Mouse (Mus musculus) forebrain, embryonic 11.5 days (tissue): Measurements from ENCODE around the gene Akt3. TPM values are rescaled to one million over a fixed set of nuclear protein-coding genes. Genes with fewer than 3 reads are reported as not detected.

ENCODE experiments used
- ATAC-seq: fragments of 200-750 bp; cut with Nextera tagmentation; replicated peaks from 2 replicates; pipeline ENCODE4 v1.8.0; 2017; ENCODE audit warnings: moderate TSS enrichment; ENCODE audit not compliant: low FRiP score
- DNase-seq: peaks from one replicate; pipeline ENCODE4 v3.0.0-alpha.2; 2017; ENCODE audit warnings: low spot score
- H3K27ac ChIP-seq: fragments of 300-500 bp; sonication (generic); 2 replicates; pipeline ENCODE4 v1.5.1; 2014; ENCODE audit warnings: low read depth, low read length
- H3K27me3 ChIP-seq: fragments of 300-500 bp; sonication (generic); 2 replicates; pipeline ENCODE4 v1.6.1; 2014; ENCODE audit warnings: mild to moderate bottlenecking, low read length, mixed read lengths; ENCODE audit not compliant: control insufficient read depth, insufficient read depth
- H3K36me3 ChIP-seq: fragments of 300-500 bp; sonication (generic); 2 replicates; pipeline ENCODE4 v1.6.1; 2014; ENCODE audit warnings: mild to moderate bottlenecking, low read length, moderate library complexity, mixed read lengths; ENCODE audit not compliant: control insufficient read depth, insufficient read depth
- H3K4me1 ChIP-seq: fragments of 300-500 bp; sonication (generic); replicated peaks from 2 replicates; pipeline ENCODE4 v1.6.1; 2014; ENCODE audit warnings: low read length, mixed read lengths; ENCODE audit not compliant: control insufficient read depth, insufficient read depth
- H3K4me2 ChIP-seq: fragments of 300-500 bp; sonication (generic); 2 replicates; pipeline ENCODE4 v1.6.1; 2014; ENCODE audit warnings: low read depth, mild to moderate bottlenecking, low read length, moderate library complexity, mixed read lengths; ENCODE audit not compliant: severe bottlenecking
- H3K4me3 ChIP-seq: fragments of 300-500 bp; sonication (generic); 2 replicates; pipeline ENCODE4 v1.5.1; 2014; ENCODE audit warnings: low read depth, low read length
- H3K9ac ChIP-seq: fragments of 300-500 bp; sonication (generic); 2 replicates; pipeline ENCODE4 v1.6.1; 2014; ENCODE audit warnings: low read length
- H3K9me3 ChIP-seq: fragments of 300-500 bp; sonication (generic); 2 replicates; pipeline ENCODE4 v1.6.1; 2016; ENCODE audit warnings: low read length, mixed read lengths; ENCODE audit not compliant: control insufficient read depth
- WGBS: fragments of 180-500 bp; shearing (Covaris S2); extraction: QIAGEN DNeasy Blood & Tissue Kit; methylation state at CpG from one replicate; pipeline ENCODE4 v1.1.7; 2014; 5-methylcytosine and 5-hydroxymethylcytosine counted together
- polyA plus RNA-seq: library from polyadenylated mRNA; unstranded; fragments of >200 nt; fragmentation: Nextera tagmentation; extraction: Ambion mirVana; gene quantifications from 2 replicates; pipeline ENCODE4 v1.2.1, GENCODE M21; 2014

Gene Akt3
- polyA plus RNA-seq, 1 experiment from 2014 or later, result 21.0 TPM

- no peaks in the 10 kb centered on the region for H3K36me3 ChIP-seq
- no peak overlapping the region for H3K27ac ChIP-seq
- no peaks in the 10 kb centered on the region for H3K27me3 ChIP-seq
- DNase-seq (no peak), ATAC-seq (no peak)
- H3K9me3 ChIP-seq, result no peaks in the 10 kb centered on the region
- H3K4me1 ChIP-seq, result peaks cover 7% of the 10 kb centered on the region; the same call in 1 of the 2 replicates
- no peak overlapping the region for H3K4me2 ChIP-seq
- WGBS, result 83% methylated on average over 6 of the region's 6 CpGs
- no peak overlapping the region for H3K9ac ChIP-seq
- no peak overlapping the region for H3K4me3 ChIP-seq
Observed at GRCm38 (mm10) chr1:176986990-176987740, 270.8 kb downstream of the Akt3 start.

- Histone ChIP-seq H3K4me1 (peaks cover 7% of the 10 kb centered on the region; the same call in 1 of the 2 replicates), H3K9ac (no peak overlapping the region), H3K36me3 (no peaks in the 10 kb centered on the region), H3K4me2 (no peak overlapping the region), H3K27me3 (no peaks in the 10 kb centered on the region), H3K27ac (no peak overlapping the region), H3K4me3 (no peak overlapping the region), H3K9me3 (no peaks in the 10 kb centered on the region)
- ATAC-seq (no peak), DNase-seq (no peak)
- WGBS, result 71% methylated on average over 6 of the region's 6 CpGs
Observed at GRCm38 (mm10) chr1:176986275-176986674, 271.7 kb downstream of the Akt3 start.

GRCm38 (mm10) chr1:176985691-176986090 is 272.3 kb downstream of the Akt3 start:
- no peak for ATAC-seq

GRCm38 (mm10) chr1:176982671-176983070 is 275.3 kb downstream of the Akt3 start:
- ATAC-seq, result no peak
- no peak for DNase-seq
- H3K4me3 ChIP-seq, result no peak overlapping the region
- peaks cover 7% of the 10 kb centered on the region; the same call in 1 of the 2 replicates for H3K4me1 ChIP-seq
- no peaks in the 10 kb centered on the region for H3K36me3 ChIP-seq
- WGBS, result 93% methylated on average over 8 of the region's 8 CpGs
- H3K9ac ChIP-seq, result no peak overlapping the region
- H3K4me2 ChIP-seq, result no peak overlapping the region
- H3K27me3 ChIP-seq, result no peaks in the 10 kb centered on the region
- H3K27ac ChIP-seq, result no peak overlapping the region
- no peaks in the 10 kb centered on the region for H3K9me3 ChIP-seq

More at GRCm38 (mm10) chr1:176985691-176986090, 272.3 kb downstream of the Akt3 start:
- 71% methylated on average over 6 of the region's 6 CpGs for WGBS
- no peak overlapping the region for H3K27ac ChIP-seq
- H3K4me3 ChIP-seq, result no peak overlapping the region
- H3K9me3 ChIP-seq, result no peaks in the 10 kb centered on the region
- no peaks in the 10 kb centered on the region for H3K36me3 ChIP-seq
- no peaks in the 10 kb centered on the region for H3K27me3 ChIP-seq
- H3K9ac ChIP-seq, result no peak overlapping the region
- no peak for DNase-seq
- H3K4me1 ChIP-seq, result peaks cover 7% of the 10 kb centered on the region; the same call in 1 of the 2 replicates
- H3K4me2 ChIP-seq, result no peak overlapping the region

GRCm38 (mm10) chr1:176981511-176981910 is 276.5 kb downstream of the Akt3 start:
- Histone ChIP-seq H3K4me3 (no peak overlapping the region), H3K27me3 (no peaks in the 10 kb centered on the region), H3K9me3 (no peaks in the 10 kb centered on the region), H3K27ac (no peak overlapping the region), H3K4me2 (no peak overlapping the region), H3K9ac (no peak overlapping the region), H3K4me1 (peaks cover 7% of the 10 kb centered on the region; the same call in 1 of the 2 replicates), H3K36me3 (no peaks in the 10 kb centered on the region)
- no peak for DNase-seq
- ATAC-seq, result no peak
- 71% methylated on average over 2 of the region's 2 CpGs for WGBS

- WGBS, result 66% methylated on average over 10 of the region's 10 CpGs
- Histone ChIP-seq H3K27ac (no peak overlapping the region), H3K9ac (no peak overlapping the region), H3K9me3 (no peaks in the 10 kb centered on the region), H3K4me2 (no peak overlapping the region), H3K36me3 (no peaks in the 10 kb centered on the region), H3K27me3 (no peaks in the 10 kb centered on the region), H3K4me3 (no peak overlapping the region), H3K4me1 (peaks cover 5% of the 10 kb centered on the region; the same call in 1 of the 2 replicates)
- ATAC-seq (no peak), DNase-seq (no peak)
Observed at GRCm38 (mm10) chr1:176980801-176981400, 277.1 kb downstream of the Akt3 start.

GRCm38 (mm10) chr1:176980140-176980539 is 277.9 kb downstream of the Akt3 start:
- Histone ChIP-seq H3K4me1 (0 out of 2 replicates have a peak, but pooled peaks cover 2% of the 10 kb centered on the region), H3K4me3 (no peak overlapping the region), H3K9me3 (no peaks in the 10 kb centered on the region), H3K36me3 (no peaks in the 10 kb centered on the region), H3K27me3 (no peaks in the 10 kb centered on the region), H3K27ac (no peak overlapping the region), H3K9ac (no peak overlapping the region), H3K4me2 (no peak overlapping the region)
- 86% methylated on average over 5 of the region's 5 CpGs for WGBS
- DNase-seq (no peak), ATAC-seq (no peak)

GRCm38 (mm10) chr1:176979235-176979634 is 278.8 kb downstream of the Akt3 start:
- no peak overlapping the region for H3K9ac ChIP-seq
- DNase-seq, result no peak

More at GRCm38 (mm10) chr1:176979235-176979634, 278.8 kb downstream of the Akt3 start:
- Histone ChIP-seq H3K9me3 (no peaks in the 10 kb centered on the region), H3K27me3 (no peaks in the 10 kb centered on the region), H3K4me2 (no peak overlapping the region), H3K4me3 (no peak overlapping the region), H3K4me1 (no peaks in the 10 kb centered on the region), H3K27ac (no peak overlapping the region), H3K36me3 (no peaks in the 10 kb centered on the region)
- no peak for ATAC-seq
